Mouse (Mus musculus) C2C12 (cell line): Measurements from ENCODE around the gene Tmem206.

ENCODE experiments used
- CTCF ChIP-seq: IDR thresholded peaks from one replicate; pipeline ENCODE4 v1.5.1; 2011; ENCODE audit not compliant: control insufficient read depth, insufficient read depth, insufficient read length
- MYOG ChIP-seq: IDR thresholded peaks from one replicate; pipeline ENCODE4 v1.6.1; 2011; ENCODE audit not compliant: control insufficient read depth, insufficient read length; ENCODE audit errors: extremely low read depth
- USF1 ChIP-seq: IDR thresholded peaks from one replicate; pipeline ENCODE4 v1.6.1; 2011; ENCODE audit warnings: low read depth, mild to moderate bottlenecking, control low read depth, moderate library complexity

DNA sequence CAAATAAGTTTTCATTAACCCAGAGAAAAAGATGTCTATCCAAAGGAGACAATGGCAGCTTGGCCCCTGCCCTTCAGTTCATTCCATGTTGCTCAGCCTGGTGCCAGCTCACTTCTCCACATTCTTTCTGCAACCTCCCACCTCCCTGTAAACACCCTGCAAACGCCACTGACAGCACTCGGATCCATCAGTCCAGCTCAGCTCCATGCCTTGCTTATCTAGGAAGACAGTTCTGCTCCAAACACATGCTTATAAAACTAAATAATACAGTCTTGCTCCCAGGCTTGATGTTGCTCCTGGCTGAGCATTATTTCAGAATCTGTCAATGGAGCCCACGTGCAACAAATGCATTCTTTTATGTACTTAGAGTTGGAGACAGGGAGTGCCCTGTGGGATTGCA lies 29.9 kb upstream of the Tmem206 start:
- TF ChIP-seq CTCF (no peak), USF1 (no peak), MYOG (no peak)
